Mouse (Mus musculus): ENCODE results near the gene Lrmda. TPM values are rescaled to one million over a fixed set of nuclear protein-coding genes. Genes with fewer than 3 reads are reported as not detected.
"Not testable (repeated sequence)": the region's sequence is repeated elsewhere in the genome, so short reads cannot be mapped to it uniquely, and the experiment has no call there.

Gene Lrmda
- total and polyA plus RNA-seq, 3 experiments, result 5.1 to 5.9 TPM; not detected in 1

- DNase-seq (ENCODE audit: low read depth, low spot score); H3K9ac ChIP-seq (ENCODE audit: control insufficient read depth, low read depth, low read length, poor library complexity, severe bottlenecking): not testable (repeated sequence)
- TF ChIP-seq ZNF384 (IDR thresholded peaks at IDR 0.05; ENCODE audit: low read depth, low read length), result peak; percentile 86
Observed at GRCm38 (mm10) chr14:22801714-22802113, 782.2 kb downstream of the Lrmda start.

GRCm38 (mm10) chr14:22807324-22807723 is 787.8 kb downstream of the Lrmda start:
- peaks cover 0 to 6% of the 10 kb centered on the region in 2 experiments; a peak in 2 of 4 replicates for H3K4me1 ChIP-seq (ENCODE audit: control insufficient read depth in 1 of 2, insufficient read depth in 2 of 2, low read length in 2 of 2)
- DNase-seq (ENCODE audit: low read depth, low spot score), result peak; percentile 37
- H3K4me3 ChIP-seq (ENCODE audit: control insufficient read depth in 1 of 2, insufficient read depth in 1 of 2, low read depth in 2 of 2, low read length in 2 of 2), result no peak overlapping the region; a peak in 1 of 4 replicates
- no peaks in the 10 kb centered on the region for H3K9me3 ChIP-seq (replicated peaks; ENCODE audit: insufficient read depth, low read length)
- no peak overlapping the region for H3K27ac ChIP-seq (ENCODE audit: control insufficient read depth, low read depth, low read length)
- no peak overlapping the region for H3K9ac ChIP-seq (ENCODE audit: control insufficient read depth, low read depth, low read length, poor library complexity, severe bottlenecking)
- peaks cover 0 to 3% of the 10 kb centered on the region in 2 experiments; a peak in 2 of 4 replicates for H3K36me3 ChIP-seq (ENCODE audit: control insufficient read depth in 1 of 2, insufficient read depth in 2 of 2, low read length in 2 of 2)
- TF ChIP-seq JUND (IDR thresholded peaks at IDR 0.05; ENCODE audit: low read depth, low read length) (peak; percentile 78; the same call in 1 of the 2 replicates), POLR2AphosphoS5 (IDR thresholded peaks at IDR 0.05; ENCODE audit: borderline replicate concordance, low read depth, low read length) (no peak), ELF1 (IDR thresholded peaks at IDR 0.05; ENCODE audit: low read depth, low read length) (no peak), EP300 (IDR thresholded peaks at IDR 0.05; ENCODE audit: low read depth in 1 of 2, low read length in 2 of 2) (peak in 1 of 2 experiments; percentile 31; a peak in 2 of 4 replicates), GATA1 (IDR thresholded peaks at IDR 0.05; ENCODE audit: low read depth, low read length) (peak; percentile 30; the same call in 1 of the 2 replicates), TCF12 (IDR thresholded peaks at IDR 0.05; ENCODE audit: low read depth, low read length) (0 out of 2 replicates have a peak, but pooled peaks have one; percentile 25), TAL1 (IDR thresholded peaks at IDR 0.05; ENCODE audit: low read length) (peak; percentile 36; the same call in 1 of the 2 replicates), CHD1 (IDR thresholded peaks at IDR 0.05; ENCODE audit: low read depth, low read length) (no peak)
- H3K79me2 ChIP-seq (ENCODE audit: control insufficient read depth, insufficient read depth, low read length, poor library complexity), result no peaks in the 10 kb centered on the region
- no peaks in the 10 kb centered on the region for H3K27me3 ChIP-seq (ENCODE audit: control insufficient read depth in 1 of 2, insufficient read depth in 2 of 2, low read length in 2 of 2)

More at GRCm38 (mm10) chr14:22801714-22802113, 782.2 kb downstream of the Lrmda start:
- Histone ChIP-seq H3K27ac (ENCODE audit: control insufficient read depth, low read depth, low read length) (peak overlapping the region; percentile 36), H3K4me1 (ENCODE audit: control insufficient read depth in 1 of 2, insufficient read depth in 2 of 2, low read length in 2 of 2) (peaks cover 2 to 10% of the 10 kb centered on the region in 2 experiments; a peak in 2 of 4 replicates)
- H3K79me2 ChIP-seq (ENCODE audit: control insufficient read depth, insufficient read depth, low read length, poor library complexity); H3K36me3 ChIP-seq (ENCODE audit: control insufficient read depth in 1 of 2, insufficient read depth in 2 of 2, low read length in 2 of 2); H3K4me3 ChIP-seq (ENCODE audit: control insufficient read depth in 1 of 2, insufficient read depth in 1 of 2, low read depth in 2 of 2, low read length in 2 of 2); H3K9me3 ChIP-seq (replicated peaks; ENCODE audit: insufficient read depth, low read length); H3K27me3 ChIP-seq (ENCODE audit: control insufficient read depth in 1 of 2, insufficient read depth in 2 of 2, low read length in 2 of 2): not testable (repeated sequence)

- Histone ChIP-seq H3K79me2 (ENCODE audit: control insufficient read depth, insufficient read depth, low read length, poor library complexity) (no peaks in the 10 kb centered on the region), H3K9ac (ENCODE audit: control insufficient read depth, low read depth, low read length, poor library complexity, severe bottlenecking) (no peak overlapping the region), H3K9me3 (replicated peaks; ENCODE audit: insufficient read depth, low read length) (no peaks in the 10 kb centered on the region), H3K27me3 (ENCODE audit: control insufficient read depth in 1 of 2, insufficient read depth in 2 of 2, low read length in 2 of 2) (no peaks in the 10 kb centered on the region), H3K4me3 (ENCODE audit: control insufficient read depth in 1 of 2, insufficient read depth in 1 of 2, low read depth in 2 of 2, low read length in 2 of 2) (peak overlapping the region; percentile 11 to 39; a peak in 2 of 4 replicates), H3K36me3 (ENCODE audit: control insufficient read depth in 1 of 2, insufficient read depth in 2 of 2, low read length in 2 of 2) (peaks cover 0 to 3% of the 10 kb centered on the region in 2 experiments; a peak in 2 of 4 replicates), H3K4me1 (ENCODE audit: control insufficient read depth in 1 of 2, insufficient read depth in 2 of 2, low read length in 2 of 2) (peaks cover 0 to 6% of the 10 kb centered on the region in 2 experiments; a peak in 2 of 4 replicates), H3K27ac (ENCODE audit: control insufficient read depth, low read depth, low read length) (no peak overlapping the region)
- peak; percentile 53 for DNase-seq (ENCODE audit: low read depth, low spot score)
- no peak for TF ChIP-seq MAZ (IDR thresholded peaks at IDR 0.05; ENCODE audit: low read depth, low read length)
- peak; percentile 70 for TF ChIP-seq RAD21 (IDR thresholded peaks at IDR 0.05; ENCODE audit: low read depth, low read length)
- TF ChIP-seq NELFE (IDR thresholded peaks at IDR 0.05; ENCODE audit: low read depth, low read length), result no peak
- TF ChIP-seq CHD1 (IDR thresholded peaks at IDR 0.05; ENCODE audit: low read depth, low read length), result no peak
- TF ChIP-seq TBP (IDR thresholded peaks at IDR 0.05; ENCODE audit: low read depth, low read length), result no peak
- TF ChIP-seq MXI1 (IDR thresholded peaks at IDR 0.05; ENCODE audit: low read depth, low read length), result no peak
- no peak for TF ChIP-seq SIN3A (IDR thresholded peaks at IDR 0.05; ENCODE audit: low read length)
- TF ChIP-seq UBTF (IDR thresholded peaks at IDR 0.05; ENCODE audit: borderline replicate concordance, insufficient read depth, low read depth, low read length), result no peak
- TF ChIP-seq SMC3 (IDR thresholded peaks at IDR 0.05; ENCODE audit: low read depth, low read length), result peak; percentile 69
- peak; percentile 26 to 65 (median 61); a peak in 5 of 6 replicates for TF ChIP-seq CTCF (IDR thresholded peaks at IDR 0.05 in 2 of 3, conservative IDR thresholded peaks at IDR 0.05 in 1 of 3; ENCODE audit: control insufficient read depth in 1 of 3, insufficient read depth in 1 of 3, low read depth in 2 of 3, low read length in 3 of 3, poor library complexity in 1 of 3, severe bottlenecking in 1 of 3)
- no peak for TF ChIP-seq USF2 (IDR thresholded peaks at IDR 0.05; ENCODE audit: borderline replicate concordance in 1 of 2, insufficient read depth in 1 of 2, low read depth in 1 of 2, low read length in 2 of 2)
- TF ChIP-seq NRF1 (IDR thresholded peaks at IDR 0.05; ENCODE audit: insufficient read depth, low read depth, low read length, poor library complexity, severe bottlenecking), result no peak
- TF ChIP-seq GATA1 (IDR thresholded peaks at IDR 0.05; ENCODE audit: low read depth, low read length), result no peak
- TF ChIP-seq ZMIZ1 (IDR thresholded peaks at IDR 0.05; ENCODE audit: low read depth, low read length), result no peak
- TF ChIP-seq CHD2 (IDR thresholded peaks at IDR 0.05; ENCODE audit: low read length), result no peak
Observed at GRCm38 (mm10) chr14:22807726-22808594, 788.4 kb downstream of the Lrmda start.
